Mouse (Mus musculus): ENCODE data around the gene D630003M21Rik. TPM values are rescaled to one million over a fixed set of nuclear protein-coding genes. Genes with fewer than 3 reads are reported as not detected.
A peak's percentile ranks its signal among the peaks of the same experiment; 100 is the strongest.

D630003M21Rik gene
- total RNA-seq, 1 experiment = 0.89 TPM

GRCm38 (mm10) chr2:158211764-158212471 is 17.1 kb downstream of the D630003M21Rik start:
- Histone ChIP-seq H3K9me3 (ENCODE audit: control insufficient read depth, insufficient read depth, low read depth, low read length) (no peaks in the 10 kb centered on the region), H3K4me3 (ENCODE audit: insufficient read depth in 1 of 2, low read depth in 1 of 2, low read length in 2 of 2, poor library complexity in 1 of 2, severe bottlenecking in 1 of 2) (no peak overlapping the region), H3K27ac (ENCODE audit: insufficient read depth, low read depth, low read length, poor library complexity, severe bottlenecking) (no peak overlapping the region), H3K9ac (ENCODE audit: insufficient read depth, low read depth, low read length, poor library complexity, severe bottlenecking) (no peak overlapping the region; the same call in 1 of the 2 replicates), H3K36me3 (ENCODE audit: control insufficient read depth, insufficient read depth, low read length, poor library complexity, severe bottlenecking) (no peaks in the 10 kb centered on the region), H3K4me1 (ENCODE audit: control insufficient read depth in 2 of 2, insufficient read depth in 2 of 2, low read length in 2 of 2, poor library complexity in 1 of 2) (peaks cover 0 to 4% of the 10 kb centered on the region in 2 experiments; a peak in 1 of 4 replicates)
- TF ChIP-seq MAFK (IDR thresholded peaks at IDR 0.05; ENCODE audit: insufficient read depth, low read depth, low read length) (no peak), HCFC1 (IDR thresholded peaks at IDR 0.05; ENCODE audit: borderline replicate concordance, insufficient read depth, low read length) (no peak), ZNF384 (IDR thresholded peaks at IDR 0.05; ENCODE audit: low read depth, low read length) (no peak), ZC3H11A (IDR thresholded peaks at IDR 0.05; ENCODE audit: borderline replicate concordance, low read depth, low read length) (no peak), CHD2 (IDR thresholded peaks at IDR 0.05; ENCODE audit: low read depth, low read length) (no peak)
- peak; percentile 48 for DNase-seq (ENCODE audit: low read depth, low spot score)
- in situ Hi-C loops (cut with MboI; ENCODE audit: low sequenced_read_pairs in 2 of 2, unreplicated experiment in 2 of 2) = no loop called here

- H3K27ac ChIP-seq (ENCODE audit: insufficient read depth, low read depth, low read length, poor library complexity, severe bottlenecking) = no peak overlapping the region
- no peak overlapping the region for H3K9ac ChIP-seq (ENCODE audit: insufficient read depth, low read depth, low read length, poor library complexity, severe bottlenecking)
- H3K36me3 ChIP-seq (ENCODE audit: control insufficient read depth, insufficient read depth, low read length, poor library complexity, severe bottlenecking) = no peaks in the 10 kb centered on the region
- peaks cover 0 to 4% of the 10 kb centered on the region in 2 experiments; a peak in 1 of 4 replicates for H3K4me1 ChIP-seq (ENCODE audit: control insufficient read depth in 2 of 2, insufficient read depth in 2 of 2, low read length in 2 of 2, poor library complexity in 1 of 2)
- in situ Hi-C loops (cut with MboI; ENCODE audit: low sequenced_read_pairs in 2 of 2, unreplicated experiment in 2 of 2) = no loop called here
- no peaks in the 10 kb centered on the region for H3K9me3 ChIP-seq (ENCODE audit: control insufficient read depth, insufficient read depth, low read depth, low read length)
- no peak for DNase-seq (ENCODE audit: low read depth, low spot score)
- TF ChIP-seq ZC3H11A (IDR thresholded peaks at IDR 0.05; ENCODE audit: borderline replicate concordance, low read depth, low read length) (no peak), HCFC1 (IDR thresholded peaks at IDR 0.05; ENCODE audit: borderline replicate concordance, insufficient read depth, low read length) (no peak), ZNF384 (IDR thresholded peaks at IDR 0.05; ENCODE audit: low read depth, low read length) (no peak), CHD2 (IDR thresholded peaks at IDR 0.05; ENCODE audit: low read depth, low read length) (no peak), MAFK (IDR thresholded peaks at IDR 0.05; ENCODE audit: insufficient read depth, low read depth, low read length) (no peak)
- H3K4me3 ChIP-seq (ENCODE audit: insufficient read depth in 1 of 2, low read depth in 1 of 2, low read length in 2 of 2, poor library complexity in 1 of 2, severe bottlenecking in 1 of 2) = no peak overlapping the region
Measured at GRCm38 (mm10) chr2:158210958-158211357, 18.1 kb downstream of the D630003M21Rik start.

- H3K4me3 ChIP-seq (ENCODE audit: insufficient read depth in 1 of 2, low read depth in 1 of 2, low read length in 2 of 2, poor library complexity in 1 of 2, severe bottlenecking in 1 of 2) = no peak overlapping the region
- DNase-seq (ENCODE audit: low read depth, low spot score) = peak; percentile 78
- peaks cover 0 to 4% of the 10 kb centered on the region in 2 experiments; a peak in 1 of 4 replicates for H3K4me1 ChIP-seq (ENCODE audit: control insufficient read depth in 2 of 2, insufficient read depth in 2 of 2, low read length in 2 of 2, poor library complexity in 1 of 2)
- TF ChIP-seq ZNF384 (IDR thresholded peaks at IDR 0.05; ENCODE audit: low read depth, low read length) (no peak), MAFK (IDR thresholded peaks at IDR 0.05; ENCODE audit: insufficient read depth, low read depth, low read length) (no peak), ZC3H11A (IDR thresholded peaks at IDR 0.05; ENCODE audit: borderline replicate concordance, low read depth, low read length) (no peak), CHD2 (IDR thresholded peaks at IDR 0.05; ENCODE audit: low read depth, low read length) (no peak), HCFC1 (IDR thresholded peaks at IDR 0.05; ENCODE audit: borderline replicate concordance, insufficient read depth, low read length) (no peak)
- in situ Hi-C loops (cut with MboI; ENCODE audit: low sequenced_read_pairs in 2 of 2, unreplicated experiment in 2 of 2) = no loop called here
- H3K9ac ChIP-seq (ENCODE audit: insufficient read depth, low read depth, low read length, poor library complexity, severe bottlenecking) = no peak overlapping the region
- H3K27ac ChIP-seq (ENCODE audit: insufficient read depth, low read depth, low read length, poor library complexity, severe bottlenecking) = no peak overlapping the region
- H3K36me3 ChIP-seq (ENCODE audit: control insufficient read depth, insufficient read depth, low read length, poor library complexity, severe bottlenecking) = no peaks in the 10 kb centered on the region
- no peaks in the 10 kb centered on the region for H3K9me3 ChIP-seq (ENCODE audit: control insufficient read depth, insufficient read depth, low read depth, low read length)
Measured at GRCm38 (mm10) chr2:158210503-158210902, 18.5 kb downstream of the D630003M21Rik start.

GRCm38 (mm10) chr2:158209776-158210175 is 19.2 kb downstream of the D630003M21Rik start:
- H3K27ac ChIP-seq (ENCODE audit: insufficient read depth, low read depth, low read length, poor library complexity, severe bottlenecking) = no peak overlapping the region
- no peaks in the 10 kb centered on the region for H3K36me3 ChIP-seq (ENCODE audit: control insufficient read depth, insufficient read depth, low read length, poor library complexity, severe bottlenecking)
- no peaks in the 10 kb centered on the region for H3K9me3 ChIP-seq (ENCODE audit: control insufficient read depth, insufficient read depth, low read depth, low read length)
- peaks cover 0 to 4% of the 10 kb centered on the region in 2 experiments; a peak in 1 of 4 replicates for H3K4me1 ChIP-seq (ENCODE audit: control insufficient read depth in 2 of 2, insufficient read depth in 2 of 2, low read length in 2 of 2, poor library complexity in 1 of 2)
- H3K9ac ChIP-seq (ENCODE audit: insufficient read depth, low read depth, low read length, poor library complexity, severe bottlenecking) = no peak overlapping the region
- TF ChIP-seq HCFC1 (IDR thresholded peaks at IDR 0.05; ENCODE audit: borderline replicate concordance, insufficient read depth, low read length) (no peak), CHD2 (IDR thresholded peaks at IDR 0.05; ENCODE audit: low read depth, low read length) (no peak), MAFK (IDR thresholded peaks at IDR 0.05; ENCODE audit: insufficient read depth, low read depth, low read length) (no peak), ZNF384 (IDR thresholded peaks at IDR 0.05; ENCODE audit: low read depth, low read length) (no peak), ZC3H11A (IDR thresholded peaks at IDR 0.05; ENCODE audit: borderline replicate concordance, low read depth, low read length) (no peak)
- in situ Hi-C loops (cut with MboI; ENCODE audit: low sequenced_read_pairs in 2 of 2, unreplicated experiment in 2 of 2) = loop anchor here in 1 of 2 experiments (10.0 kb wide), 2 partner anchors 135 to 605 kb away; no protein-coding TSS in a partner anchor
- DNase-seq (ENCODE audit: low read depth, low spot score) = no peak
- H3K4me3 ChIP-seq (ENCODE audit: insufficient read depth in 1 of 2, low read depth in 1 of 2, low read length in 2 of 2, poor library complexity in 1 of 2, severe bottlenecking in 1 of 2) = no peak overlapping the region
